Mouse (Mus musculus): ENCODE data around the gene Cct3. TPM values are rescaled to one million over a fixed set of nuclear protein-coding genes. Genes with fewer than 3 reads are reported as not detected.

Gene Cct3
- polyA plus RNA-seq (2012; rRNA removed) = 166 and 205 TPM in 2 replicates

- Histone ChIP-seq H3K4me1 (replicated peaks; ENCODE audit: control insufficient read depth, insufficient read depth, low read length) (peaks cover 3% of the 10 kb centered on the region), H3K4me3 (ENCODE audit: control insufficient read depth, insufficient read depth, low read length) (peak within 1 kb of the TSS; percentile 83), H3K27me3 (ENCODE audit: control insufficient read depth, insufficient read depth, low read length) (no peaks in the 10 kb centered on the region), H3K36me3 (ENCODE audit: control insufficient read depth, insufficient read depth, low read length) (peaks cover 21% of the 10 kb centered on the region), H3K27ac (ENCODE audit: control insufficient read depth, insufficient read depth, low read length) (peak within 1 kb of the TSS; percentile 90)
- TF ChIP-seq POLR2A (IDR thresholded peaks at IDR 0.05; ENCODE audit: control insufficient read depth, extremely low read depth, insufficient read depth, low read length, poor library complexity) (peak; percentile 65), CTCF (IDR thresholded peaks at IDR 0.05; ENCODE audit: borderline replicate concordance, control insufficient read depth, extremely low read depth, insufficient read depth, low read length, poor library complexity) (no peak)
- peak; percentile 93 for DNase-seq
- under 1% methylated on average over 44 of the region's 44 CpGs for WGBS
Measured at GRCm38 (mm10) chr3:88296561-88297318, at the start of gene Cct3, which contains the start of gene Tsacc. Cct3 (plus strand) TSS chr3:88297116. Tsacc (minus strand) TSS chr3:88296999.

GRCm38 (mm10) chr3:88247666-88248065 lies 49.2 kb upstream of the Cct3 start:
- Histone ChIP-seq H3K27ac (ENCODE audit: control insufficient read depth, insufficient read depth, low read length) (no peak overlapping the region), H3K4me3 (ENCODE audit: control insufficient read depth, insufficient read depth, low read length) (no peak overlapping the region), H3K4me1 (replicated peaks; ENCODE audit: control insufficient read depth, insufficient read depth, low read length) (no peaks in the 10 kb centered on the region), H3K27me3 (ENCODE audit: control insufficient read depth, insufficient read depth, low read length) (no peaks in the 10 kb centered on the region; the same call in 1 of the 2 replicates), H3K36me3 (ENCODE audit: control insufficient read depth, insufficient read depth, low read length) (no peaks in the 10 kb centered on the region)
- DNase-seq = no peak
- TF ChIP-seq CTCF (IDR thresholded peaks at IDR 0.05; ENCODE audit: borderline replicate concordance, control insufficient read depth, extremely low read depth, insufficient read depth, low read length, poor library complexity) = no peak
- TF ChIP-seq POLR2A (IDR thresholded peaks at IDR 0.05; ENCODE audit: control insufficient read depth, extremely low read depth, insufficient read depth, low read length, poor library complexity) = no peak
- WGBS = 84% methylated on average over 9 of the region's 9 CpGs

- H3K27me3 ChIP-seq (ENCODE audit: control insufficient read depth, insufficient read depth, low read length) = no peaks in the 10 kb centered on the region; the same call in 1 of the 2 replicates
- H3K4me3 ChIP-seq (ENCODE audit: control insufficient read depth, insufficient read depth, low read length) = no peak overlapping the region
- no peaks in the 10 kb centered on the region for H3K4me1 ChIP-seq (replicated peaks; ENCODE audit: control insufficient read depth, insufficient read depth, low read length)
- no peak for DNase-seq
- TF ChIP-seq POLR2A (IDR thresholded peaks at IDR 0.05; ENCODE audit: control insufficient read depth, extremely low read depth, insufficient read depth, low read length, poor library complexity) = no peak
- TF ChIP-seq CTCF (IDR thresholded peaks at IDR 0.05; ENCODE audit: borderline replicate concordance, control insufficient read depth, extremely low read depth, insufficient read depth, low read length, poor library complexity) = no peak
- H3K36me3 ChIP-seq (ENCODE audit: control insufficient read depth, insufficient read depth, low read length) = no peaks in the 10 kb centered on the region
- H3K27ac ChIP-seq (ENCODE audit: control insufficient read depth, insufficient read depth, low read length) = no peak overlapping the region
- 84% methylated on average over 11 of the region's 11 CpGs for WGBS
Measured at GRCm38 (mm10) chr3:88248406-88248805, 48.5 kb upstream of the Cct3 start.

- no peak overlapping the region for H3K27ac ChIP-seq (ENCODE audit: control insufficient read depth, insufficient read depth, low read length)
- no peak for DNase-seq
- TF ChIP-seq CTCF (IDR thresholded peaks at IDR 0.05; ENCODE audit: borderline replicate concordance, control insufficient read depth, extremely low read depth, insufficient read depth, low read length, poor library complexity) = no peak
- TF ChIP-seq POLR2A (IDR thresholded peaks at IDR 0.05; ENCODE audit: control insufficient read depth, extremely low read depth, insufficient read depth, low read length, poor library complexity) = no peak
- H3K27me3 ChIP-seq (ENCODE audit: control insufficient read depth, insufficient read depth, low read length) = no peaks in the 10 kb centered on the region; the same call in 1 of the 2 replicates
- no peak overlapping the region for H3K4me3 ChIP-seq (ENCODE audit: control insufficient read depth, insufficient read depth, low read length)
- WGBS = 90% methylated on average over 6 of the region's 6 CpGs
- H3K36me3 ChIP-seq (ENCODE audit: control insufficient read depth, insufficient read depth, low read length) = no peaks in the 10 kb centered on the region
- H3K4me1 ChIP-seq (replicated peaks; ENCODE audit: control insufficient read depth, insufficient read depth, low read length) = no peaks in the 10 kb centered on the region
Measured at GRCm38 (mm10) chr3:88252739-88253138, 44.2 kb upstream of the Cct3 start.

GRCm38 (mm10) chr3:88254268-88254926 lies 42.5 kb upstream of the Cct3 start, which contains the start of gene Rhbg:
Rhbg (minus strand) TSS chr3:88254709.
- no peak for TF ChIP-seq POLR2A (IDR thresholded peaks at IDR 0.05; ENCODE audit: control insufficient read depth, extremely low read depth, insufficient read depth, low read length, poor library complexity)
- no peak for TF ChIP-seq CTCF (IDR thresholded peaks at IDR 0.05; ENCODE audit: borderline replicate concordance, control insufficient read depth, extremely low read depth, insufficient read depth, low read length, poor library complexity)
- no peak for DNase-seq
- H3K27me3 ChIP-seq (ENCODE audit: control insufficient read depth, insufficient read depth, low read length) = no peaks in the 10 kb centered on the region; the same call in 1 of the 2 replicates
- 1% methylated on average over 34 of the region's 34 CpGs for WGBS
- H3K27ac ChIP-seq (ENCODE audit: control insufficient read depth, insufficient read depth, low read length) = no peak within 1 kb of the TSS
- H3K4me1 ChIP-seq (replicated peaks; ENCODE audit: control insufficient read depth, insufficient read depth, low read length) = no peaks in the 10 kb centered on the region
- H3K4me3 ChIP-seq (ENCODE audit: control insufficient read depth, insufficient read depth, low read length) = 0 out of 2 replicates have a peak within 1 kb of the TSS, but pooled peaks have one; percentile 17
- no peaks in the 10 kb centered on the region for H3K36me3 ChIP-seq (ENCODE audit: control insufficient read depth, insufficient read depth, low read length)

GRCm38 (mm10) chr3:88255950-88256349 lies 41.0 kb upstream of the Cct3 start:
- no peak for TF ChIP-seq POLR2A (IDR thresholded peaks at IDR 0.05; ENCODE audit: control insufficient read depth, extremely low read depth, insufficient read depth, low read length, poor library complexity)
- no peak for TF ChIP-seq CTCF (IDR thresholded peaks at IDR 0.05; ENCODE audit: borderline replicate concordance, control insufficient read depth, extremely low read depth, insufficient read depth, low read length, poor library complexity)
- Histone ChIP-seq H3K27ac (ENCODE audit: control insufficient read depth, insufficient read depth, low read length) (no peak overlapping the region), H3K4me1 (replicated peaks; ENCODE audit: control insufficient read depth, insufficient read depth, low read length) (no peaks in the 10 kb centered on the region), H3K36me3 (ENCODE audit: control insufficient read depth, insufficient read depth, low read length) (no peaks in the 10 kb centered on the region), H3K4me3 (ENCODE audit: control insufficient read depth, insufficient read depth, low read length) (no peak overlapping the region), H3K27me3 (ENCODE audit: control insufficient read depth, insufficient read depth, low read length) (no peaks in the 10 kb centered on the region; the same call in 1 of the 2 replicates)
- 83% methylated on average over 6 of the region's 6 CpGs for WGBS
- no peak for DNase-seq
